Mouse (Mus musculus): ENCODE data around the gene Dhx58. TPM values are rescaled to one million over a fixed set of nuclear protein-coding genes. Genes with fewer than 3 reads are reported as not detected.

Dhx58 gene
- polyA plus RNA-seq, 1 experiment from 2014 or later, result 9.8 TPM

DNA sequence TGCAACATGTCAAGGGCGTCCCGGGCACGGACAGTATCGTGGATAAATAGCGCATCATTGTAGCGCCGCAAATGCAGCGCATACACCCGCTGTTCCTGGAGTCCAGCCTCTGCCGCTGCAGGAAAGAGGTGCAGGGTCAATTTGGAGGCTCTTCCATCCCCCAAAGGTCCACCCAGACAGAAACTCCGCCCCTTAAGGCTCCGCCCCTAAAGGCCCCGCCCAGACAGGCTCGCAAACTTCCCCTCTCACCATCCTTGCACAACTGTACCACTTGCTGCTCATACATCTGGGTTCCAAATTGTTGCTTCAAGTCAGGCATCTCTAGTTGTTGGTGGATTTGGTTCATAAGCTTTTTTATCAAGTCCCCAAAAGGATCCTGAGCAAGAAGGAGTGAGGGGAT, 2.8 kb downstream of the Dhx58 start:
- H3K9ac ChIP-seq (ENCODE audit: low read depth, low read length), result no peak overlapping the region
- H3K27ac ChIP-seq (ENCODE audit: low read depth, low read length), result no peak overlapping the region
- H3K4me3 ChIP-seq (ENCODE audit: low read depth, low read length), result no peak overlapping the region
- no peaks in the 10 kb centered on the region for H3K27me3 ChIP-seq (replicated peaks; ENCODE audit: control insufficient read depth, insufficient read depth, low read length)
- 12% methylated on average over 14 of the region's 14 CpGs for WGBS
- TF ChIP-seq CTCF (IDR thresholded peaks at IDR 0.05; ENCODE audit: low read depth), result no peak
- no peaks in the 10 kb centered on the region for H3K9me3 ChIP-seq (ENCODE audit: control insufficient read depth)
- H3K4me1 ChIP-seq (replicated peaks; ENCODE audit: control insufficient read depth, insufficient read depth, low read length), result 0 out of 2 replicates have a peak, but pooled peaks cover 4% of the 10 kb centered on the region
- no peak for ATAC-seq
- H3K36me3 ChIP-seq (ENCODE audit: control insufficient read depth, insufficient read depth), result peaks cover 24% of the 10 kb centered on the region
- peak overlapping the region; percentile 48 for H3K4me2 ChIP-seq (replicated peaks; ENCODE audit: low read depth)

- TF ChIP-seq CTCF (IDR thresholded peaks at IDR 0.05; ENCODE audit: low read depth), result no peak
- Histone ChIP-seq H3K4me1 (replicated peaks; ENCODE audit: control insufficient read depth, insufficient read depth, low read length) (0 out of 2 replicates have a peak, but pooled peaks cover 4% of the 10 kb centered on the region), H3K4me2 (replicated peaks; ENCODE audit: low read depth) (peak overlapping the region; percentile 48; the same call in 1 of the 2 replicates), H3K27ac (ENCODE audit: low read depth, low read length) (no peak overlapping the region), H3K9ac (ENCODE audit: low read depth, low read length) (no peak overlapping the region), H3K36me3 (ENCODE audit: control insufficient read depth, insufficient read depth) (peaks cover 18% of the 10 kb centered on the region), H3K4me3 (ENCODE audit: low read depth, low read length) (no peak overlapping the region), H3K9me3 (ENCODE audit: control insufficient read depth) (no peaks in the 10 kb centered on the region), H3K27me3 (replicated peaks; ENCODE audit: control insufficient read depth, insufficient read depth, low read length) (no peaks in the 10 kb centered on the region)
- 85% methylated on average over 3 of the region's 3 CpGs for WGBS
- no peak for ATAC-seq
Measured at GRCm38 (mm10) chr11:100700710-100701109, 3.4 kb downstream of the Dhx58 start.

DNA sequence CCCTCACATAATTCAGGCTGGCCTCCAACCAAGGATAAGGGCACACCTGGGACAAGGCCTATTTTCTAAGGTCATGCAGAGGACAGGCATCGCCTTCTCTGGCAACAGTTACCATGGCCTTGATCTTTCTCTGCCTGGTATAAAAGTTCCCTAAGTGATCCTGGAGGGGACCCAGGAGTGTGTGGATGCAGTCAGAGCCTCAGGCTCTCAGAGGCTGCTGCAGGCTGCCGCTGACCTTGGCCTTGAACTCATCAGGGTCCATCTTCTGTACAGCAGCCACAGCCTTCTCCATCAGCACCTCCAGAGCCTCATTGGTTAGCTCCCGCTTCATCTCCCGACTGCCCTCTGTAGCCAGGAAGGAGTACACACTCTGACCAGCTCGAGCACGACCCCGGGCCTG, 6.2 kb downstream of the Dhx58 start:
- Histone ChIP-seq H3K4me3 (ENCODE audit: low read depth, low read length) (no peak overlapping the region), H3K27ac (ENCODE audit: low read depth, low read length) (no peak overlapping the region), H3K36me3 (ENCODE audit: control insufficient read depth, insufficient read depth) (peaks cover 8% of the 10 kb centered on the region; the same call in 1 of the 2 replicates), H3K4me2 (replicated peaks; ENCODE audit: low read depth) (no peak overlapping the region), H3K9me3 (ENCODE audit: control insufficient read depth) (no peaks in the 10 kb centered on the region), H3K9ac (ENCODE audit: low read depth, low read length) (no peak overlapping the region), H3K27me3 (replicated peaks; ENCODE audit: control insufficient read depth, insufficient read depth, low read length) (no peaks in the 10 kb centered on the region), H3K4me1 (replicated peaks; ENCODE audit: control insufficient read depth, insufficient read depth, low read length) (peaks cover 4% of the 10 kb centered on the region; the same call in 1 of the 2 replicates)
- no peak for TF ChIP-seq CTCF (IDR thresholded peaks at IDR 0.05; ENCODE audit: low read depth)
- WGBS, result 67% methylated on average over 7 of the region's 7 CpGs
- ATAC-seq, result no peak

- Histone ChIP-seq H3K9ac (ENCODE audit: low read depth, low read length) (no peak overlapping the region), H3K9me3 (ENCODE audit: control insufficient read depth) (no peaks in the 10 kb centered on the region), H3K4me2 (replicated peaks; ENCODE audit: low read depth) (no peak overlapping the region), H3K4me1 (replicated peaks; ENCODE audit: control insufficient read depth, insufficient read depth, low read length) (no peaks in the 10 kb centered on the region; the same call in none of the 2 replicates), H3K27ac (ENCODE audit: low read depth, low read length) (no peak overlapping the region), H3K27me3 (replicated peaks; ENCODE audit: control insufficient read depth, insufficient read depth, low read length) (no peaks in the 10 kb centered on the region), H3K36me3 (ENCODE audit: control insufficient read depth, insufficient read depth) (peaks cover 8% of the 10 kb centered on the region; the same call in 1 of the 2 replicates), H3K4me3 (ENCODE audit: low read depth, low read length) (no peak overlapping the region)
- peak; percentile 97 for TF ChIP-seq CTCF (IDR thresholded peaks at IDR 0.05; ENCODE audit: low read depth)
- WGBS, result 39% methylated on average over 5 of the region's 5 CpGs
- ATAC-seq, result no peak
Measured at GRCm38 (mm10) chr11:100694926-100695325, 9.1 kb downstream of the Dhx58 start.

GRCm38 (mm10) chr11:100693154-100693553, 10.9 kb downstream of the Dhx58 start:
- no peak overlapping the region for H3K27ac ChIP-seq (ENCODE audit: low read depth, low read length)
- no peaks in the 10 kb centered on the region for H3K9me3 ChIP-seq (ENCODE audit: control insufficient read depth)
- no peak overlapping the region for H3K4me3 ChIP-seq (ENCODE audit: low read depth, low read length)
- H3K9ac ChIP-seq (ENCODE audit: low read depth, low read length), result no peak overlapping the region
- no peak for TF ChIP-seq CTCF (IDR thresholded peaks at IDR 0.05; ENCODE audit: low read depth)
- WGBS, result 25% methylated on average over 5 of the region's 5 CpGs
- H3K36me3 ChIP-seq (ENCODE audit: control insufficient read depth, insufficient read depth), result peaks cover 5% of the 10 kb centered on the region; the same call in 1 of the 2 replicates
- H3K4me1 ChIP-seq (replicated peaks; ENCODE audit: control insufficient read depth, insufficient read depth, low read length), result no peaks in the 10 kb centered on the region; the same call in none of the 2 replicates
- no peak for ATAC-seq
- no peaks in the 10 kb centered on the region for H3K27me3 ChIP-seq (replicated peaks; ENCODE audit: control insufficient read depth, insufficient read depth, low read length)
- no peak overlapping the region for H3K4me2 ChIP-seq (replicated peaks; ENCODE audit: low read depth)

DNA sequence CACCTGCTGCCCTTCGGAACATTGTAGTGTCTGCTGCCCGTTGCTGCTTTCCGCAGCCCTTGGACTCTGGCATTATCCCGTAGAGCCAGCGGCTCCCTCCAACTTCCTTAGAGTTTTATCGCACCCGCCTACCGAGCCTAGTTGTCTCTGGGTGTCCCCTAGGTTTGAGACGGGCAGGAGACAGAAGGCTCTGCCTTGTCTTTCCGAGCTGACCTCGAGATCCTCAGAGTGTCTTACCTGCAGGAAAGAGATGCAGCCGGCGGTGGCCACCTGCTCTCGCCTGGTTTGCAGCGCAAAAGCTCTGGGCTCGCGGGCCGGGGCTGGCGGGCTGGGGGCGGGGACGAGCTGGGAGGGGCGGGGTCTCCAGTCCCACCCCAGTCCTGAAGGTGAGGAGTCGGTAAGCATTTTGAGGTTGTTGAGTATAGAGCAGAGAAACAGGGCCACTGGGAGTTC, 11.9 kb downstream of the Dhx58 start, which contains the start of gene Zfp385c:
Gene Zfp385c, minus strand, starts transcription at position 292 of the 453 bp plus-strand sequence.
- Histone ChIP-seq H3K27ac (ENCODE audit: low read depth, low read length) (no peak within 1 kb of the TSS), H3K27me3 (replicated peaks; ENCODE audit: control insufficient read depth, insufficient read depth, low read length) (no peaks in the 10 kb centered on the region), H3K4me2 (replicated peaks; ENCODE audit: low read depth) (peak within 1 kb of the TSS; percentile 71), H3K36me3 (ENCODE audit: control insufficient read depth, insufficient read depth) (no peaks in the 10 kb centered on the region; the same call in 1 of the 2 replicates), H3K9ac (ENCODE audit: low read depth, low read length) (no peak within 1 kb of the TSS; the same call in 1 of the 2 replicates), H3K4me1 (replicated peaks; ENCODE audit: control insufficient read depth, insufficient read depth, low read length) (no peaks in the 10 kb centered on the region; the same call in none of the 2 replicates), H3K9me3 (ENCODE audit: control insufficient read depth) (no peaks in the 10 kb centered on the region), H3K4me3 (ENCODE audit: low read depth, low read length) (peak within 1 kb of the TSS; percentile 32)
- TF ChIP-seq CTCF (IDR thresholded peaks at IDR 0.05; ENCODE audit: low read depth), result no peak
- ATAC-seq, result 0 out of 2 replicates have a peak, but pooled peaks have one; percentile 11
- 2% methylated on average over 23 of the region's 23 CpGs for WGBS
